Mouse (Mus musculus) midbrain, embryonic 11.5 days (tissue): ENCODE results near the gene Akap11. TPM values are rescaled to one million over a fixed set of nuclear protein-coding genes. Genes with fewer than 3 reads are reported as not detected.

Experiments used
- ATAC-seq: fragments of 200-750 bp; cut with Nextera tagmentation; 2 replicates; pipeline ENCODE4 v1.8.0; 2017; ENCODE audit warnings: moderate TSS enrichment, moderate library complexity; ENCODE audit not compliant: low FRiP score
- DNase-seq: peaks from one replicate; pipeline ENCODE4 v3.0.0; 2015; ENCODE audit warnings: low spot score; ENCODE audit errors: missing footprints
- H3K27ac ChIP-seq: fragments of 300-500 bp; sonication (generic); 2 replicates; pipeline ENCODE4 v1.5.1; 2014; ENCODE audit warnings: low read depth, low read length
- H3K27me3 ChIP-seq: fragments of 300-500 bp; sonication (generic); 2 replicates; pipeline ENCODE4 v1.6.1; 2014; ENCODE audit warnings: mild to moderate bottlenecking, low read length, moderate library complexity, mixed read lengths; ENCODE audit not compliant: control insufficient read depth, insufficient read depth
- H3K36me3 ChIP-seq: fragments of 300-500 bp; sonication (generic); 2 replicates; pipeline ENCODE4 v1.6.1; 2014; ENCODE audit warnings: mild to moderate bottlenecking, low read length, moderate library complexity, mixed read lengths; ENCODE audit not compliant: control insufficient read depth, insufficient read depth
- H3K4me1 ChIP-seq: fragments of 300-500 bp; sonication (generic); 2 replicates; pipeline ENCODE4 v1.6.1; 2014; ENCODE audit warnings: low read length; ENCODE audit not compliant: control insufficient read depth, insufficient read depth
- H3K4me2 ChIP-seq: fragments of 300-500 bp; sonication (generic); 2 replicates; pipeline ENCODE4 v1.6.1; 2014; ENCODE audit warnings: mild to moderate bottlenecking, moderate library complexity
- H3K4me3 ChIP-seq: fragments of 300-500 bp; sonication (generic); 2 replicates; pipeline ENCODE4 v1.5.1; 2014; ENCODE audit warnings: low read depth, low read length
- H3K9ac ChIP-seq: fragments of 300-500 bp; sonication (generic); 2 replicates; pipeline ENCODE4 v1.6.1; 2014; ENCODE audit warnings: low read length
- H3K9me3 ChIP-seq: fragments of 300-500 bp; sonication (generic); 2 replicates; pipeline ENCODE4 v1.6.1; 2016; ENCODE audit warnings: low read length; ENCODE audit not compliant: control insufficient read depth
- WGBS: fragments of 180-500 bp; shearing (Covaris S2); extraction: QIAGEN DNeasy Blood & Tissue Kit; methylation state at CpG from one replicate; pipeline ENCODE4 v1.1.7; 2014; 5-methylcytosine and 5-hydroxymethylcytosine counted together
- polyA plus RNA-seq: library from polyadenylated mRNA; unstranded; fragments of >200 nt; fragmentation: Nextera tagmentation; extraction: Ambion mirVana; gene quantifications from 2 replicates; pipeline ENCODE4 v1.2.1, GENCODE M21; 2014

Akap11 gene
- polyA plus RNA-seq, 1 experiment from 2014 or later = 17.6 TPM

DNA sequence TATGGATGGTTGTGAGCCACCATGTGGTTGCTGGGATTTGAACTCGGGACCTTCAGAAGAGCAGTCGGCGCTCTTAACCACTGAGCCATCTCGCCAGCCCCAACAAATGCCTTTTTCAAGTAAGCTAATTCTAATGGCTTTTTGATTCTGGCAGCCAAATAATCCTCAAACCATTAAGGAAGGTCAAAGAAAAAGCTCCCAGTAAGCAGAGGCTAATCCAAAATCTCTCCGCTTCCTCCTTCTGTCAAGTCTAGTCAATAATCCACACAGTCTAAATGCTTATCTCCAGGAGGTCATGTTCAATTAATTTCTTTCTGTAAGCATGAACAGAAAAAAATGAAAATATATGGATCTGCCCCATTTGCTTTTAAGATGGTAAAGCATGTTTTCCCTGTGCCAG is 2.0 kb downstream of the Akap11 start:
- no peak overlapping the region for H3K4me3 ChIP-seq
- H3K4me1 ChIP-seq = peaks cover 10% of the 10 kb centered on the region
- no peaks in the 10 kb centered on the region for H3K36me3 ChIP-seq
- H3K9me3 ChIP-seq = no peaks in the 10 kb centered on the region
- no peak overlapping the region for H3K4me2 ChIP-seq
- H3K9ac ChIP-seq = no peak overlapping the region
- DNase-seq (peak; percentile 66), ATAC-seq (no peak)
- no peak overlapping the region for H3K27ac ChIP-seq
- H3K27me3 ChIP-seq = no peaks in the 10 kb centered on the region
- WGBS = 72% methylated on average over 5 of the region's 5 CpGs

DNA sequence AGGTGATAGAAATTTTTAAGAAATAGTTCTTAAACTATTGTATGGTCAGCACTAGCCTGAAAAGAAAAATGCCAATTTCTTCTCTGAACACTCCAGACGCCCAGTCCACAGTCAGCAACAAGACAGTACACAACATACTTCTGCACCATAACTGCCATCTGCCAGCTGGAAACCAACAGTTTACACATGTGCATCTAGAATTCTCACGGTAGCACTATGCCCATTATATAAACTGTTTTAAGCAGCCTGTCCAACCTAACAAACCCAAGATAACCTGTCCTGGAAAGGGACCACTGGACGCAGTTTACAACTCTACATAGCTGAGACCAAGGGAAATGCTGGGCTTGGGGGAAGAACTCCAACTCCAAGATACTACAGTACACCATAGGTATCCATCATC is 2.9 kb downstream of the Akap11 start:
- Histone ChIP-seq H3K27me3 (no peaks in the 10 kb centered on the region), H3K4me2 (no peak overlapping the region), H3K4me3 (no peak overlapping the region), H3K27ac (no peak overlapping the region), H3K9me3 (no peaks in the 10 kb centered on the region), H3K9ac (no peak overlapping the region), H3K36me3 (no peaks in the 10 kb centered on the region), H3K4me1 (peaks cover 10% of the 10 kb centered on the region)
- DNase-seq (peak; percentile 72), ATAC-seq (no peak)
- 88% methylated on average over 3 of the region's 3 CpGs for WGBS

GRCm38 (mm10) chr14:78532345-78532744 is 4.3 kb downstream of the Akap11 start:
- Histone ChIP-seq H3K4me1 (peaks cover 6% of the 10 kb centered on the region), H3K4me3 (no peak overlapping the region), H3K36me3 (no peaks in the 10 kb centered on the region), H3K27ac (no peak overlapping the region), H3K27me3 (no peaks in the 10 kb centered on the region), H3K9me3 (no peaks in the 10 kb centered on the region), H3K4me2 (no peak overlapping the region), H3K9ac (no peak overlapping the region)
- ATAC-seq (no peak), DNase-seq (peak; percentile 44)
- 97% methylated on average over 6 of the region's 6 CpGs for WGBS

DNA sequence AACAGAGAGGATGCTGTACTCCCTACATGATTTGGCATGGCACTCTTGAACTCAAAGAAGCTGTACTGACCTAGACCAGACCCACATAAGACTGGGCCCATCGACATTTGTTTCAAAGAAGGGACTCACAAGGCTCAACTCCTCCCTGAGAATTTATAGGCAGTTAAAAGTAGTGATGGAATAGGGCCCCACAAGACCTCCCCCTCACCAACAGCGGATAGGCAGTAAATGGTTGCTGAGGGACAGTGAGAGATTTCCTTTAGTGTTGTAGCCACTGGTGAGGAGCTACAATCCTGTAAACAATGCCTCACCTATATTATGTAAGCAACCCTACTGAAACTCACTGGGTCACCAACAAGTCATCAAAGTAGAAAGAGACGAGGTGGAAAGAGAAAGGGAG is 6.4 kb downstream of the Akap11 start:
- Histone ChIP-seq H3K27me3 (no peaks in the 10 kb centered on the region), H3K9me3 (no peaks in the 10 kb centered on the region), H3K4me1 (no peaks in the 10 kb centered on the region), H3K36me3 (no peaks in the 10 kb centered on the region), H3K4me2 (no peak overlapping the region), H3K4me3 (no peak overlapping the region), H3K27ac (no peak overlapping the region), H3K9ac (no peak overlapping the region)
- 91% methylated on average over 3 of the region's 3 CpGs for WGBS
- DNase-seq (peak; percentile 70), ATAC-seq (no peak)

DNA sequence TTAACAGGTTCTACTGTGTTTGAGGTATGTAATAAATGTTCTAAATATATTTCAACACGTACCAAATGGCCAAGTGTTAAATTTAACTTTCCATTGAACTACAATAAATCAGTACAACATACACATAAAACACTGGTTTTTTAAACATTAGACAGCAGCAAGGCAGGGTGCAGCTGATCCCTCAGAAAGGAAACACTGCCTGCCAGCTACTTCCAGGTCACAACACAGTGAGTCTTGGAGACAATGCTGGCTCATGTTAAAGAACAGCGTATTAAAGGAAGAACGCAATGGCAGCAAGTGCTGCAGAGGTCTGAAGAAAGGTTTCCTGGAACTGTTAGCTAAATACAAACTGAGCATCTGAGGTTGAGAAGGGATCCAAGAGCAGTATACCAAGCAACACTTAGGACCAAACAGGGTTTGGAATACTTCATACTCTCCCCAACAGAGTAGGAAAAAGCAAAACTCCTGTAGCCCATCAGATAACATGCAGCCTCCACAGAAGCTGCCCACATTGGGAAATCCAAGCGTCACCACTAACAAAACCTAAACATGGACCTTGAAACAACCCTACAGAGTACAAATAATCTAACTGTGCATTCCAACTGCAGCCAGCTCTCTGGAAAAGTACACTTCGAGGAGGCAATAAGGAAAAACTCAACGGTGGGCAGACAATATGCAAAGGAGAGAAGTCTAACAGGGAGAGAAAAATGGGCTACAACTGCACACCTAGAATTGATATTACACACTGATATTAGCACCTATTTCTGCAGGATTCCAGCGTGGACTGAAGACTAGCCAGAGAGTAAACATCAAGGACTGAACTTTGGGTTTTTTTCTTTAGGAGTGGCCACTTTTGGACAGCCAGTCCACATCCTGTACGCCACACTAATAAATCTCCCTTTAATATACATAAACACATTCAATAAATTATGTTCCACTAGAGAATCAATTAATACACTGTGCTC is 7.9 kb downstream of the Akap11 start:
- Histone ChIP-seq H3K36me3 (no peaks in the 10 kb centered on the region), H3K4me3 (no peak overlapping the region), H3K27ac (no peak overlapping the region), H3K9me3 (no peaks in the 10 kb centered on the region), H3K4me2 (no peak overlapping the region), H3K27me3 (no peaks in the 10 kb centered on the region), H3K9ac (no peak overlapping the region), H3K4me1 (no peaks in the 10 kb centered on the region)
- ATAC-seq (no peak), DNase-seq (peak; percentile 72)
- WGBS = 88% methylated on average over 8 of the region's 8 CpGs

DNA sequence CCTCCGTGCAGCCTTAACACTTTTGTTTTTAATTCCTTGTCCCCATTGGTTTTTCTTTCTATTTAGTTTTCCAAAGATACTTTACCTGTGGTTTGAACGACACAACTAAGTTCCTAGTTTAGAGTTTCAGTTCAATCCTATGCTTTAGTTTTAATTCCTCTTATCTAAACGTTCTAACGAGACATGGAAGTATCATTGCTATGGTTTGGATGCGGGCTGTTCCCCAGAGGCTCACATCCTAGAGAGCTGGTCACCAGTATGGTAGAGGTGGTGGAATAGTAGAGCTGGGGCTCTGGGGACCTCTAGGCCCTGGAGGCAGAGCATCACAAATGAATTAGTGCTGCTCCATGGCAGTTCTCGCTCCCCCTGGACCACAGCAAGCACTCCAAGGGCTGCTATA is 9.7 kb downstream of the Akap11 start:
- DNase-seq (peak; percentile 67), ATAC-seq (no peak)
- H3K9me3 ChIP-seq = no peaks in the 10 kb centered on the region
- H3K9ac ChIP-seq = no peak overlapping the region
- H3K4me1 ChIP-seq = no peaks in the 10 kb centered on the region
- no peak overlapping the region for H3K27ac ChIP-seq
- 84% methylated on average over 6 of the region's 6 CpGs for WGBS
- no peaks in the 10 kb centered on the region for H3K36me3 ChIP-seq
- H3K27me3 ChIP-seq = no peaks in the 10 kb centered on the region
- H3K4me3 ChIP-seq = no peak overlapping the region
- H3K4me2 ChIP-seq = no peak overlapping the region

DNA sequence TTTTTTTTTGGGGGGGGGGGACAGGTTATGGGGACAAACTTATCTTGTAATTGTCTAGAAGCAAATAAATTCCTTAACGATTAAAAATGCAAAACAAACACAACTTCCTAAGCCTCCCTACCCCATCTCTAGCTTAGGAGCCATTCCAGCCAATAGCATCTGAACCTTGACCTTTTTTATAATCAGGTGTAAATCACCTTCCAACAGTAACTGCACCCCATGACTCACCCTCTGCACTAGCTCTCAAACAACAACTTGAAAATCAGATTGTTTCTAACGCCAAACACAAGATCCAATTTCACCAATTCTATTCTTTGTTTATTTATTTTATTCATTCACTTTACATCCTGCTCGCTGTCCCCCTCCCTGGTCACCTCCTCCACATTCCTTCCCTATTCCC is 10.1 kb downstream of the Akap11 start:
- Histone ChIP-seq H3K4me1 (no peaks in the 10 kb centered on the region), H3K4me2 (no peak overlapping the region), H3K27ac (no peak overlapping the region), H3K9me3 (no peaks in the 10 kb centered on the region), H3K36me3 (no peaks in the 10 kb centered on the region), H3K9ac (no peak overlapping the region), H3K27me3 (no peaks in the 10 kb centered on the region), H3K4me3 (no peak overlapping the region)
- ATAC-seq (no peak), DNase-seq (peak; percentile 1)
- 80% methylated on average over 3 of the region's 3 CpGs for WGBS

- H3K27ac ChIP-seq = no peak overlapping the region
- H3K27me3 ChIP-seq = no peaks in the 10 kb centered on the region
- no peaks in the 10 kb centered on the region for H3K4me1 ChIP-seq
- ATAC-seq (0 out of 2 replicates have a peak, but pooled peaks have one; percentile 19), DNase-seq (peak; percentile 72)
- no peak overlapping the region for H3K4me2 ChIP-seq
- H3K9ac ChIP-seq = no peak overlapping the region
- H3K9me3 ChIP-seq = no peaks in the 10 kb centered on the region
- WGBS = 98% methylated on average over 3 of the region's 3 CpGs
- no peak overlapping the region for H3K4me3 ChIP-seq
- H3K36me3 ChIP-seq = no peaks in the 10 kb centered on the region
Observed at GRCm38 (mm10) chr14:78525611-78526457, 10.8 kb downstream of the Akap11 start.

DNA sequence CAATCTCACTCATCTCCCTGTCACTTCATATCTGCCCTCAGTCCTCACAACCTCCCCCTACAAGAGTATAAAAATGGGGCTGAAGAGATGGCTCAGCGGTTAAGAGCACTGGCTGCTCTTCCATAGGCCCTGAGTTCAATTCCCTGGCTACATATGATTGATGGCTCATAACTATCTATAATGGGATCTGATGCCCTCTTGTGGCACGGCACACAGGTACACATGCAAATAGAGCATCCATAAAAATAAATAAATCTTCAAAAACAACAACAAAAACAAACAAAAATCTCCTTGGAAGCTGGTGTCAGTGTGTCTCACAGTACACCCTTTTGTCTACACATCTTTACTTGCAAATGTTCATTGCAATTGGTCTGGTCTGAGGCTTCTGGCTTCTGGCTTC is 11.5 kb downstream of the Akap11 start:
- WGBS = 93% methylated on average over 2 of the region's 2 CpGs
- no peaks in the 10 kb centered on the region for H3K4me1 ChIP-seq
- peak; percentile 4 for DNase-seq
- no peaks in the 10 kb centered on the region for H3K9me3 ChIP-seq
- no peaks in the 10 kb centered on the region for H3K36me3 ChIP-seq
- H3K4me3 ChIP-seq = no peak overlapping the region
- no peaks in the 10 kb centered on the region for H3K27me3 ChIP-seq
- no peak for ATAC-seq
- no peak overlapping the region for H3K4me2 ChIP-seq
- no peak overlapping the region for H3K9ac ChIP-seq
- H3K27ac ChIP-seq = no peak overlapping the region
